Mouse (Mus musculus) megakaryocyte-erythroid progenitor cell, adult 5-6 weeks (primary cell): ENCODE data around the gene Rnasel. TPM values are rescaled to one million over a fixed set of nuclear protein-coding genes. Genes with fewer than 3 reads are reported as not detected.

ENCODE experiments used
- ATAC-seq: replicated peaks from 2 replicates; pipeline ENCODE4 v1.8.0; 2016; ENCODE audit warnings: mild to moderate bottlenecking, inconsistent platforms; ENCODE audit not compliant: severe bottlenecking, poor library complexity, low FRiP score, low TSS enrichment
- total RNA-seq, 2 experiments: library from RNA; stranded (forward) in 1 of 2; stranded (reverse) in 1 of 2; fragments of 200-1000, 215-1000 nt in 1 of 2; fragments of >200 nt in 1 of 2; fragmentation: Nextera tagmentation in 1 of 2; gene quantifications; 2 replicates each; pipeline ENCODE4 v1.2.3; 2014 to 2017

Rnasel gene
- 31.0 and 41.1 TPM in 2 replicates for total RNA-seq (2014; fragmentation: Nextera tagmentation)
- 31.6 and 50.0 TPM in 2 replicates for total RNA-seq (2017)

DNA sequence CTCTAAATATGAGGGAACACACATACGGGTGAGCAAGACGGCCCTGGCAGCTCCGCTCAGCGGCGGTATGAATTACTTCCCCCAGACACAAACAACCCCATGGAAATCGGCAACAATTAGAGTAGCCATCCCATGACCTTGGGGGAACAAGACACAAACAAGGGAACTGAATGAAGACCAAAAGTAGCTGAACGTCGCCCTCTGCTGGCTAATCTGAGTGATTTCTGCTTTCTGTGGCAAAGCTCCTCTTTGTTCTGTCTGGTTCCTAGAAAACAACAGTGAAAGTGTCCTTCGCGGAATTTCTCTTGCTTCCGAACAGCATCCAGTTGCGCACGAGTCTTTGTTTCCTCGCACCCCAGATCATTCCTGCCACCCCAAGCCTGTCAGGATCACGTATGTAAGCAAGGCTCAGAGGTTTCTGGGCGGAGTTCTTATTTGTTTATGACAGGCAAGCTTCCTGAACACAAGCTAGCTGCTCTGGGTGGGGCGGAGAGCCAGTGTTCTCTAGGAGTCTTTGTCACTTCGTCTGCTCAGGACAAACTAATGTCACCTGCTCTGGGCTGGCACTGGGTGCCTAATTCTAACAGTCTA lies at the start of gene Rnasel:
Gene Rnasel (plus strand): TSS at position 216 of the 591 bp plus-strand sequence.
- peak; percentile 46 for ATAC-seq

DNA sequence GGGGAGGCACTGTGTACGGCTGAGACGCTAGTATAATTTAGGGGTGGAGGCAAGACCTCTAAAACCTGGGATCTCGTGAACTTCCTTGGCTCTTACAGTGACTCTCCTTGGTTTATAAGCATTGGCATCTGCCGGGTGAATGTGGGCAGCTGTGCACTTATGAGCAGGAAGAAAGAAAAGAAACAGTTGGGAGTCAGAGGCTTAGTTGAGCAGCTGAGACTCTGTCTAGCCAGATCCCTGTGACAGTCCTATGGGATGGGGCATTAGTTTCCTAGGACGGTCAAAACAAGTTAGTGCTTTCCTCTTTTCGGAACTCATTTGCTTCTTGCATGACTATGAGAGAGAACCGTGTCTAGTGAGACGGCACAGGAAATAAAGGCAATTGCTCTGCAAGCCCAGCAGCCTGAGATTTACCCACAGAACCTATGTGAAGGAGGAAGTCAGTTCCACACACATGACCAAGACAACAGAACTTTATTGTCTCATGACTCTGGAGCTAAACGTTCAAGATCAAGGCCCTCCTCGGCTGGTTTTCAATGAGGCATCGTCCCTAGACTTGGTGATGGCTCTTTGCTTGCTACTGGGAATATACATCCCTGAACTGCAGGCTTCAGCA lies 48.7 kb upstream of the Rnasel start:
- no peak for ATAC-seq

DNA sequence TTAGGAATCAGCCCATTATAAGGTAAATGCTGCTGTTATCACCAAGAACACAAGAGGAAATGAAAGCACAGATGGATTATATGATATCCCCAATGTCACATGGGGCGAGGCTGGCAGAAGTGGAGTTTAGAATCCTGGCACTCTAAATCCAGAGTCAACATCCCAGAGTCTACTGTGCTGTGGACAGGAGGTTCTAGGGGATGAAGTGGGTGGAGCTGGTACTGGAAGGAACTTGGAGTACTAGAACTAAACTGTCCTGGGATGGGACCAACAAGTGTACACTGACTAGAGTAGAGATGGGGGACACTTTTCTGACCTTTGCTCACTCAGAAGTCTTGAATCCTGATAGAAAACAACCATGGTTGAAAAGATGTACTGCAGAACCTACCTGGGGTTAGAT lies 47.8 kb upstream of the Rnasel start:
- peak; percentile 30; the same call in 1 of the 2 replicates for ATAC-seq

DNA sequence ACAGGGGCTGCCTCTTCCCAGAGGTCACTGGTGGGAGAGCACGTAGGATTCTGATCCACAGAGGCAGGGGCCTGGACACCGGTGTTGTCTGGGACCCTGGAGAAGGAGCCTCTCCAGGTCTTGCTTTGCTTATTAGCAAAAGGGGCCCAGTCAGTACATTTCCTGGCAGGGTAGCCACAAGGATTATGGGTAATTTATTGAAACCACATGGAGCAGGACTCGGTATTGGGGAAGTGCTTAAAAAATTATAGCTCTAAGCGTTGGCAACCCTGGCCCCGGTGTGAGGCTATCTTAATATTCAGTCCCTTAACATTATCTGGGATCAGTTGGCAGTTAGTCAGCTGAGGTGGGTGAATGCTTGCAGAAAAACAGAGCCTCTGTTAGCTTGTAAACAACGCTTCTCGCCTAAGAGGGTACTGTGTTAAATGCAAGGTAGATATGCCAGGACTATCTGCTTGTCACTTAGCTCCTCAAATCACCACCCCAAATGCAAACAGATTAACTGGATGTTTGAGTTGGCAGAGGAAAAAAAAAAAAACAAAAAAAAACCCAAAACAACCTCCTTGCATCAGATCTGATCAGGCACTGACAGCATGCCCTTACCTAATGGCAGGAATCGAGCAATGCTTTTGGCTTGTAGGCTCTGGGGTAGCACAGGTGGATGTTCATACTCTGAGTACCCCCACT lies 46.9 kb upstream of the Rnasel start:
- 0 out of 2 replicates have a peak, but pooled peaks have one; percentile 21 for ATAC-seq

DNA sequence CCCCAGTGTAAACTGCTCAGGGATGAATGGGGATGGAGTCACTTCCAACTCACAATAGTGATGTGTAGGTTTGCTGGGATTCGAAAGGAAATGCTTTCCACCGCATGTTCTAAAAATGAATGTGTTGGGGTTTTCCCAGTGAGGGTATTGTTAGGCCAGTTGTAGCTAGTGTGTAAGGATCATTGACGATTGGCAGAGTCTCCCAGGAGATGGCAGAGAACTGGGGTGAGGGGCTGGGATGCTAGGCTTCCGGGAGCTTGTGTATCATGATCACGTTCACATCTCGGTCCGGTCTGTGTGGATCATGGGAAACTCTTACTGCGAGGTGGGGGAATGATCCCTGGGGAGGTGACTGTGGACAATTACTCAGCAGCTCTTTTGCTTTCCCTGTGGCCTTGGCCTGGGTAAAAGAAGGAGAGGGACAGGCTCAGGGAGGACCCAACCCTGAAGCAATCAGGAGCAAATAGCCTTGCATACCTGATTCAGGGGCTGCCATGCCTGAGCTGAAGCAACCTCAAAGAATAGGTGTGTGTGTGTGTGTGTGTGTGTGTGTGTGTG lies 46.3 kb upstream of the Rnasel start:
- no peak for ATAC-seq

DNA sequence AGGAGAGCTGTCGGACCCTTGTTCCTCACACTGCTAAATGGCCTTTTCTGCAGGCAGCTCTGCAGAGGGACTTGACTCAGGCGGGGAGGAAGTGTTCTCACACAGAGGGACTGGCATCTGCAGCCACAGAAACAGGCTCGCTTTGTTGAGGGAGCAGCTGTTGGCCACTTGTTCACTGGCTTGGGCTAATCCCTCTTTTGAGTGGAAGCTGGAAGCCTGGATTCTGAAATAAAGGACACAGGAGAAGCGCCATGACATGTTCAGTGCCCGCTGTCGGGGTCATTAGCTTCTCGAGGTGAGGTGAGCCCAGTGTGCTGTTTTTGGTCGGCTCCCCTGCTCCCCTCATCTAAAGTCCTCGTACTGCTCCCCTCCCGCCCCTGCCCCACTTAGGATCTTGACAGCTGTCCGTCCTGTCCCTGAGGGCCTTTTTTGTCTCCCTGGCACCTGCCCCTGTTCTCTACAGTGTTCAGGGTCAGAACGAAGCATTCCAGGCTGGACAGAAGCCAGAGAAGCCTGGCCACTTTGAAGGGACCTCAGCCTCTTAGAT lies 45.7 kb upstream of the Rnasel start:
- ATAC-seq = no peak

DNA sequence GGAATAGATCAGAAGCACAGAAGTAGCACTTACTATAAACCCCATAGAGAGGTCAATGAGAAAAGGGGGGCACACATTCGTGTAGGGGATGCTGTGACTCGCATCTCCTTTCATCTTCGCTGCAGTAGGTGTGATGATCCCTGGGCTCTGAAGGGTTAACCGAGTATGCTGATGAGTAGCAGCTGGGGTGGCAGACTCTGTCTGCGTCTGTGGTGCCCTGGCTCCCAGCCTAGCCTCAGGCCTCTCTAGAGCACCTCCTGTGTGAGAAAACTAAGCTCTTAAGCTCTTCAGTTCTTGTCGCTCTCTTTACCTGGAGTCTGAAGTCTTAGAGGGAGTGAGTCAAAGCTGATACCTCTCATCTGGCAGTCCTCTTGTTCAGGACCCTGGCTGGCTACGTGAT lies 45.1 kb upstream of the Rnasel start:
- no peak for ATAC-seq

DNA sequence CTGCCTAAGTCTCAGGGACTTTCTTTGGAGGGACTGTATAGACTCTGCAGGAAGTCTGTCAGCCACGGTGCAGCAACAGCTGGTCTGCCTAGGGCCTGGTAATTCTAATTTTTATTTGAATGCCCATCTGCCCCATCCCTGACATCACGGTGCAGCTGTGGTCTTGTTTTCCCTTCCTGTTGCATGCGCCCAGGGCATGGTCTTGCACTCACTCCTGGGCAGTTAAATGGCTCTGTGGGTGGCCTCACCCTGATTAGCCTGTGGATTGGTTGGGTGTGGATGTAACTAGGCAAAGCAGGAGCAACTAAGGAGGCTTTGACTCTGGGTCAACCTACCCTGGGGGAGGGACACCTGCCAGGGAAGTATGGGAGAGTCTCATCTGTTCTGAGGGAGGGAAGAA lies 44.2 kb upstream of the Rnasel start:
- ATAC-seq = no peak

DNA sequence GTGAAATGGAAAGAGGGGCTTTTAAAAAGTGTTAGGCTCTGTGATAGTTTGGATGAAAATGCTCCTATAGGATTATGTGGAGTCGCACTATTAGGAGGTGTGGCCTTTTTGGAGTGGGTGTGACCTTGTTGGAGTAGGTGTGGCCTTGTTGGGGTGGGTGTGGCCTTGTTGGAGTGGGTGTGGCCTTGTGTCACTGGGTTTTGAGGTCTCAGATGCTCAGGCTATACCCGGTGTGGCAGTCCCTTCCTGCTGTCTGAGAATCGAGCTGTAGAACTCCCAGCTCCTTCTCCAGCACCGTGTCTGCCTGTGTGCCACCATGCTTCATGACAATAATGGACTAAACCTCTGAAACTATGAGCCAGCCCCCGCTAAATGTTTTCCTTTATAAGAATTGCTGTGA lies 40.6 kb upstream of the Rnasel start:
- no peak for ATAC-seq

DNA sequence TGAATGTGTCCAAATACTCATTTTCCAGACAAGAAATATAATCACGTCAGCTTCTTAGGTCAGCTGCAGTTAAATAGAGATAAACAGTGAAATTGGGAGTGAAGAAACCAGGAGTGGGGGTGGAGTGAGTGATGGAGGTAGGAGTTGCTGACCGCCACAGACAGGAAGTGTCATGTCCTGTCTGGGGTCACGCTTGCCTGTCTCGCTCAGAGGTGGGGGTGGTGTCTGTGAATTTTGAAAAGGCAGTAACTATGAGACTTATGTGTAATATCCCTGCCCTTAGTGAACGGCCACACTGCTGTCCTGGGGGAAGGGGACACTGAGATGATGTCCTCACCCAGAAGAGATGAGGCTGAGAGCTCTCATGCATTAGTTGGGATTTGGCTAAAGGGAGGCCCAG lies 39.8 kb upstream of the Rnasel start:
- no peak for ATAC-seq

DNA sequence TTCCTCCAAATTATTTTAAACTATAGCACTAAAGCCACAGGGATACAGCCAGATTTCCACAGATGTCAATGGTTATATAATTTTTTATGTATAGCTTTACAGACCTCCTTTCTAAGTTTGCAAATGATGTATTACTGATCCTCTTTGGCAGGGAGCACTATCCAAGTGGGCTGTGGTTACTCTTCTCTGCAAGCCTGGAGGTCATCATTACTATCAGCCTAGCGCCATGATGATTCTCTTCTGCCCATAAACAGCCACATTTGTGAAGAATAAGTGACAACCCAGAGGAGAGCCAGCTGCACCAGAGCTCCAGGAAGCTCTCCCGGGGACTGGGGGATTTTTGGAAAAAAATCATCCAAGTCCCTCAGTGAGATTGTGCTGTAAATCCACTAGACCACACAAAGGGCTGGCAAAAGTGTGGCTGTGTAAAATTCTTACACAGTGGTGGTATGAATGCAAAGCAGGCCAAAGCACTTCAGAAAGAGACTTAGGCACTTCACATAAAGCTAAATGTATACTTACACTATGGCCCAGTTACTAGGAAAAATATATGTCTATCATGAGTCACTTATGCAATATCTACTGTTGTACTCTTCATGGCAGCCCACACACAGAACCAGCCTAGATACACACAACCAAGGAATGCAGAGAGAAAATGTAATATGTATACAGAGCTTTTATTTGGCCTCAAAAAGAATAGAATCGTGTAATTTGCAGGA lies 37.5 kb upstream of the Rnasel start:
- ATAC-seq = no peak

DNA sequence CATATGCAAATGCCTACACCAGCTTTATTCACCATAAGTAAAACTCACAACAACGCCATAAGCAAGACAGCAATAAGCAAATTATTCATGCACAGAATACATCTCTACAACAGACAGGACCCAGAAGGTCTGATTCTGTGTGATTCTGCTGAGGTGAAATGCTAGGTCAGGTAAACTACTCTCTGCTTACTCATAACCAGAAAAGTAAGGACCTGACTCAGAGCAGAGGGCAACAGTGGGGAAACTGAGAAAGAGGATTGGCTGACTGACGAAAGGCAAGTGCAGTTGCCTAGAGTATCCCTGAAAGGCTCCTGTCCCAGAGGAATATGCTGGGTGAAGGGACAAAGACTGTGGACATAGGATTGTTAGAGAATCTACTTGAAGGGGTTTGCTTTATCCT lies 36.6 kb upstream of the Rnasel start:
- no peak for ATAC-seq

DNA sequence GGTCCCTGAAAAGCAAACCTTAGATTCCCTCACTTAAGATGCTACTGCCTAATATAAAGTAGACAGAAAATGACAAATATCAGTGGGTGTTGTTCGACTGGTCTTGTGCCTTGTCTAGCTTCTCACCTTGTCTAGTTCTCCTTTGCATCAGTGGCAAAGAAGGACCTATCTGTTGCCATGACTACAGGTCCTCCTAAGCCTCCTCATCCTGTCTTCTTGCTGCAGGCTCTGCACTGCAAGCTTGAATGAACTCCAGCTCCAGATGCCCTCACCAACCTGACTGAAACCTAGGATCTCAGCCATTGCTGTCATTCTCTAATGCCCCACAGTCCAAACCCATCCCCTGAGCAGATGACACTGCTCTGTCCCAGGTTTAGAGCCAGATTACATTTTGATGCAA lies 31.2 kb upstream of the Rnasel start:
- no peak for ATAC-seq

DNA sequence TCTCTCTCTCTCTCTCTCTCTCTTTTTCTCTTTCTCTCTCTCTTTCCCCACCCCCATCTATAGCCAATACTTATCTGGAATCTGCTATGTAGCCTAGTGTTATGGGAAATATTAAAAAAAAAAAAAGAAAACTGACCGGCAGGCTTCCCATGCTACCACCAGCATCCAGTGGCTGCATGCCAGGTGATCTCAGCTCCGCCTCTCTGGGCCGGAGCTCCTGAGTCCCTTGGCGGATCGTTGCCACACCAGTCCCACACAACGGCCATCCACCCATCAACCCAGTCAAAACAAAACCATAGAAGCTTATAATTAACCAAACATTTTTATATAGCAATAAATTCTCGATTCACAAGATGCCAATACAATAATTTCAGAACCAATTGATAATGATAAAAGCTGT lies 28.3 kb upstream of the Rnasel start:
- no peak for ATAC-seq

DNA sequence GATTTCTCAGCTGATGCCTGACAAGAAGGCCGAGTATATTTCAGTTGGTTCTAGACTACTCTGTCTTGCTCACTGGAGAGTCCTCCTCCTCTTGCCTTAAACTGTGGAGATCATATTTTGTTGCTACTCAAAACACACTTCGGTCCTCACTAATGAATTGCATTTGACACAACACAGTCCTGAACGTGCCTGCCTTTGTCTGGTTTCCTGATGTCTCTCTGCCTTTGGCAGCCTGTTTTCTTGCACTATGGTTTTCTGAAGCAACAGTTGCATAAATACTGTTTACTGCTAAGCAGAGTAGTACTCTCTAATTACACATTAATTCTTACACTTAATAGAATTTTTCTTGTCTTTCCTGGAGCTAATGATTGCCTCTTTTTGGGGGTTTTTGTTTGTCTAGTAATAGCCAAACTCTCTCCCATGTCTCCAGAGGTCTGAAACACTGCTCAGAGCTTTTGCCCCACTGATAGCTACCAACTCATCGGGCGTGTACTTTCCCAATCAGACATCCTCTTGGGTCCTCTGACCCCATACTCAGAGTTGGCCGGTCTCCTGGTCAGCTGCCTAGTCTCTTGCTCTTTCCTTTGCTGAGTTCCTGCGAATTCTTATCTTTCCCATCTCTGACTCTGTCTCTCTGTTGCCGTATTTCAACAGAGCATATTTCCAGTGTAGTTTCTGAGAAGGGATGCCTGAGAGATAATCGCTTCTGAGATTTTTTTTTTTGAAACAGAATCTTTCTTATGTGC lies 27.5 kb upstream of the Rnasel start:
- no peak for ATAC-seq

DNA sequence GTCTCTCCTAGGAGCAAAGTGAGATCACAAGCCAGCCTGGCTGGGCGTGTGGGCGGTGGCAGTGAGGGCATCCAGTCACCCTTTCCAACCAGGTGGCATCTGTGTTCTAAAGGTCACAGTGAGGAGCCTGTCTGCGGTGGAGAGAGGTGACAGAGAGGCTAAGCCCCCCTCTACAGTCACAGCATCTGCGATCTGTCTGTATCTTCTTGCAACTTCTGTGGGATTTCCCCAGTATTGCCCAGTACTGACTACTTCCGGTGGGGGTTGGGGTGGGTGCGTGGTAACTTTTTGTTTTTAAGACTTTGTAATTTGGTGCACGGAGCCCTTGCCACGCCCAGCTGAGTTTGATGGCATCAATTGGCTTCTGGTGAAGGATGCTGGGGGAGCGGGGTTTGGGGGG lies 25.8 kb upstream of the Rnasel start:
- ATAC-seq = no peak

DNA sequence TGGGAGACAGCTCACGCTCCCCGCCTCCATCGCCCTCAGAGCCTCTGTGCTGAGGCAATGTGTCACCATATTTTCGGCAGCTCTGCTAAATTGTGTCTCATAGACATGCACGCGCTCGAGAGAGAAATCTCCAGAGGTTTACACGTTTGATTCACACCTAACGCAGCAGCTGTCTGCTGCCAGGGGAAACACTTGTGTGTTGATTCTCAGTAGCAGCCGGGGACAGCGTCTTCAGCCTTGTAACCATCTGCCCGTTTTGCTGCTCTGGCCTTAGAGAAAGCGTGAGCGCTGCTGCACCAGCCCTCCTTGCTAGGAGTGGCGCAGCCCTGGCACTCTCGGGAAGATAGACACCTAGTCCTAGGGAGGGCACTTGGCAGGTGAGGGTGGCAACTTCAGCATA lies 22.6 kb upstream of the Rnasel start:
- ATAC-seq = no peak

DNA sequence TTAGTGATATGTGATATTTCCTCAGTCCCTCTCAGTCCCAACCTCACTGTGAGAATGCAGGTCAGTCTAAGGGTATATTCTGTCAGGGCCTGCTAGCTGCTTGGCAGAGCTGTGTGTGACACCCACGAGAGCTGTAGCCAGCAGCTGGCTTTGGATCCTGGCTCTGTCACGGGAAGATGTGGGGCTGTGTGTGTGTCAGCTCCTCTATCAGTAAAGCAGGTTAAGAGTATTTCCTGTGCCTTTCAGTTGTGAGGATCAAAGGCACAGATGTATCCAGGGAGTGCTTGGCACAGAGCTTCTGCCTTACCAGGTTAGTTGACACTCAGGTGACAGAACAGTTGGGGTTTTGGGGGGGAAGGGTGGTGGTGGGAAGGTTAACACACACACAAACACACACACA lies 19.4 kb upstream of the Rnasel start:
- no peak for ATAC-seq

DNA sequence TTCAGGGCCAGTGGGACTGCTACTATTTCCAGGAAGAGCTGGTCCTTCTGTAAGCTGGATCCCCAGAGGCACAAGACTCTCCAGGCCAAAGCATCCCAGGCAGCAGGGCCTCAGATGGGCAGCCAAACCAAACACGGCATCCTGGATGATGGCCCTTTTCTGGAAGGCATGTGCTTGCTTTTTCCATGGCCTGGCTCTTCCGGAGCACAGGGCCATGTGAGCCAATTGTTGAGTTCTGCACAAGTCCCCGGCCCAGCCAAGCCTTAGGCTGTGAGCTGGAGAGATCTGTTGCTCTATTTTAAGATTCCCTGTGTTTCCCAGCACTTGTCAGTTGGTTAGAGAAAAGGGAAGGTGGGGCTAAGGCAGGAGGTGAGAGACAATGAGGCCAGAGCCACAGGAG lies 18.6 kb upstream of the Rnasel start:
- ATAC-seq = no peak
